Mouse (Mus musculus): ENCODE measurements around the gene Rps6kb1. TPM values are rescaled to one million over a fixed set of nuclear protein-coding genes. Genes with fewer than 3 reads are reported as not detected.

Gene Rps6kb1
- polyA plus RNA-seq (2014; fragmentation: Illumina TruSeq; extraction: RNeasy Lipid Tissue Mini Kit (QIAGEN cat#74804); ENCODE audit: low read depth, low replicate concordance): 20.3 TPM

DNA sequence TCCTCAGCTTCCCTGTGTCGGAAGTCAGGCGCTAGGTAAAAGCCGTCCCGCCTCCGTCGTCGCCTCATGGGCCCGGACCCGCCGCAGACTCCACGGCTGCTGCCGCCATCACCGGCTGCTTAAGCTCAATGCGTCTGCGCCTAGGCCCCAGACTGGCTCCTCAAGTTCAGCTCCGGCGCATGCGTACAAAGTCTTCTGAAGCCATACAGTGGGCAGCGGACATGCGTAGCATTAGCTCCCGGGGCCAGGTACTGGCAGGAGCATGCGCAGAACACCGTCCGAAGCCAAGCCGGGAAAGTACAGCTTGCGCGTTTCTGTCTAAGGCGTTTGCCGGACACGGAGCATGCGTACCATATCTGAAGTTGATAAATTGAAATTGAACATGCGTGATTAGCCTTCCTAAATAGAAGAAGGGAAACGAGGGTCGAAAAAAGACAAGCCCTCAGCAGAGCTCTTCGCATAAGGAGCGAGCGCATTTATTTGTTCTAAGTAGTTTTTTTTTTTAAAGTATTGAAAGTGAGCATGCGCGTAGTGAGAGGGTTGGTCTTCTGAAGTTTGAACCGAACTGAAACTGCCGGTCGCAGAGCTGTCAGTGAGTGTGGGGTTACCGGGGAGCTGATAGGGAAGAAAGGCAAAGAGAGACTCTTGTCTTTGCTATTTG lies at the start of gene Rps6kb1, which contains the start of gene Tubd1:
Gene Rps6kb1 (minus strand): TSS at position 167 of the 661 bp plus-strand sequence.
Gene Tubd1 (plus strand): TSS at position 353 of the 661 bp plus-strand sequence.

DNA sequence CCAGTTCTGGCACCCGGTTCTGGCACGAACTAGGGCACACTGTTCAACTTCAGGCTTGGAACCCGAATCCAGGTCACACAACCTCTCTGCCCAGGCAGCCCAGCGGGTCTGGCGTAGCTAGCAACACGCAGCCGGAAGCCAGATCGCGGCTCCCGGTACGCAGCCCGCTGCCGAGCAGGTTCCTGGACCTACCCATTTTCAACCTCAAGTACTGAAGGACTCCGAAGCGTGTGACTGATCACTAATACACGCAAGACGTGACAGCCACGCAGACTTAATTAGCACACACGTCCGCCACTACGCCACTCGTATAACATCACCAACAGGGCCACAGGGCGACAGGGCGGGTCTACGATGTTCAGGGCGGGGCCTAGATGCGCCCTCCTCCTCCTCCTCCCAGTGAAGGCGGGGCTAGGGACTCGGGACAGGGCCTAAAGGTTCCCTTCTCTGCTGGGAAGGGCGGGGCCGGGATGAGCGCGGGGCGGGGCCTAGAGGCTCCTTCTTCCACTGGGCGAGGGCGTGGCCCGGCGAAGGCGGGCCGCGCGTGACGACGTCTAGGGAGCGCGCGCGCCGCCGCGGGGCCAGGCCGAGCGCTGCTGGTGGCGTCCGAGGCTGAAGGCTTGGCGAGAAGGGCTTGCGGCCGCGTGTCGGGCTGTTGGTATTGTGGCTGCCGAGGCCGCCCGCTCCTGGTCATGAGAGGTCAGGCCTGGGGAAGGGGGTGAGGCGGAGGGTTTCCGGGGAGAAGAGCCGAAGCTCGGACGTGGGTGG lies 60.3 kb downstream of the Rps6kb1 start, which contains the start of gene Rnft1:
Gene Rnft1 (plus strand): TSS at position 557 of the 768 bp plus-strand sequence.

Other genes with a start within 250 kb of the Rps6kb1 start
- 64.5 TPM for gene Med13, start 187.2 kb downstream of the Rps6kb1 start, polyA plus RNA-seq (2014; fragmentation: Illumina TruSeq; extraction: RNeasy Lipid Tissue Mini Kit (QIAGEN cat#74804); ENCODE audit: low read depth, low replicate concordance)
- 87.3 TPM for gene Rnft1, start 60.1 kb downstream of the Rps6kb1 start, polyA plus RNA-seq (2014; fragmentation: Illumina TruSeq; extraction: RNeasy Lipid Tissue Mini Kit (QIAGEN cat#74804); ENCODE audit: low read depth, low replicate concordance)
- gene Tubd1, start 186 bp upstream of the Rps6kb1 start, polyA plus RNA-seq (2014; fragmentation: Illumina TruSeq; extraction: RNeasy Lipid Tissue Mini Kit (QIAGEN cat#74804); ENCODE audit: low read depth, low replicate concordance): 37.7 TPM
- 78.6 TPM for gene Vmp1, start 139.0 kb upstream of the Rps6kb1 start, polyA plus RNA-seq (2014; fragmentation: Illumina TruSeq; extraction: RNeasy Lipid Tissue Mini Kit (QIAGEN cat#74804); ENCODE audit: low read depth, low replicate concordance)
- gene Ptrh2, start 139.2 kb upstream of the Rps6kb1 start, polyA plus RNA-seq (2014; fragmentation: Illumina TruSeq; extraction: RNeasy Lipid Tissue Mini Kit (QIAGEN cat#74804); ENCODE audit: low read depth, low replicate concordance): 7.4 TPM
- gene Cltc, start 212.8 kb upstream of the Rps6kb1 start, polyA plus RNA-seq (2014; fragmentation: Illumina TruSeq; extraction: RNeasy Lipid Tissue Mini Kit (QIAGEN cat#74804); ENCODE audit: low read depth, low replicate concordance): 160 TPM